Mouse (Mus musculus) small intestine, adult 2 months (tissue): ENCODE measurements around the gene Lrrc8a. TPM values are rescaled to one million over a fixed set of nuclear protein-coding genes. Genes with fewer than 3 reads are reported as not detected.

ENCODE experiments used
- H3K27ac ChIP-seq: fragments of 200-500 bp; 2 replicates; pipeline ENCODE4 v1.5.1; 2012; ENCODE audit warnings: low read depth, low read length, control low read depth, inconsistent platforms; ENCODE audit not compliant: insufficient read depth
- H3K27me3 ChIP-seq: fragments of 200-500 bp; 2 replicates; pipeline ENCODE4 v1.6.1; 2012; ENCODE audit warnings: mild to moderate bottlenecking, moderate library complexity, low read length, inconsistent platforms; ENCODE audit not compliant: control insufficient read depth, insufficient read depth
- H3K36me3 ChIP-seq: fragments of 200-500 bp; 2 replicates; pipeline ENCODE4 v1.6.1; 2012; ENCODE audit warnings: mild to moderate bottlenecking, low read length, control low read depth, inconsistent platforms; ENCODE audit not compliant: control insufficient read depth, insufficient read depth
- H3K4me1 ChIP-seq: fragments of 200-500 bp; 2 replicates; pipeline ENCODE4 v1.6.1; 2012; ENCODE audit warnings: low read length, inconsistent platforms, mixed read lengths; ENCODE audit not compliant: control insufficient read depth, insufficient read depth, insufficient read length
- H3K4me3 ChIP-seq: fragments of 200-500 bp; 2 replicates; pipeline ENCODE4 v1.5.1; 2012; ENCODE audit warnings: low read depth, mild to moderate bottlenecking, control low read depth, inconsistent platforms, low read length, moderate library complexity
- CTCF ChIP-seq: fragments of 200-500 bp; IDR thresholded peaks from 2 replicates; pipeline ENCODE4 v1.5.1; 2012; ENCODE audit warnings: low read depth, mild to moderate bottlenecking, control low read depth, inconsistent platforms, low read length, moderate library complexity, mixed read lengths; ENCODE audit not compliant: insufficient replicate concordance, insufficient read length; ENCODE audit errors: extremely low read depth
- POLR2A ChIP-seq: fragments of 200-500 bp; IDR thresholded peaks from 2 replicates; pipeline ENCODE4 v1.6.1; 2012; ENCODE audit warnings: low read depth, mild to moderate bottlenecking, control low read depth, inconsistent platforms, low read length, moderate library complexity
- WGBS: fragments of 180-500 bp; shearing (Covaris S2); methylation state at CpG from one replicate; pipeline ENCODE4 v1.1.7; 2018; 5-methylcytosine and 5-hydroxymethylcytosine counted together
- polyA plus RNA-seq: library from polyadenylated mRNA; depleted of rRNA; stranded (reverse); fragments of >200 nt; gene quantifications from 2 replicates; pipeline ENCODE4 v1.2.3, GENCODE M21; 2012; rRNA removed

Gene Lrrc8a
- polyA plus RNA-seq, 1 experiment, result 27.4 TPM

- TF ChIP-seq POLR2A (no peak; the same call in 1 of the 2 replicates), CTCF (no peak)
- Histone ChIP-seq H3K27ac (no peak within 1 kb of the TSS), H3K4me3 (peak within 1 kb of the TSS; percentile 86), H3K36me3 (no peaks in the 10 kb centered on the region), H3K27me3 (no peaks in the 10 kb centered on the region), H3K4me1 (peaks cover 18% of the 10 kb centered on the region)
- under 1% methylated on average over 68 of the region's 68 CpGs for WGBS
These were observed 48.9 kb downstream of the Lrrc8a start, which contains the start of the genes Dolk and Nup188 for GRCm38 (mm10) chr2:30286192-30287026. Gene Dolk, minus strand, starts transcription at chr2:30286334. Gene Nup188, plus strand, starts transcription at chr2:30286397.

GRCm38 (mm10) chr2:30287027-30287373 is 49.5 kb downstream of the Lrrc8a start:
- Histone ChIP-seq H3K4me1 (peaks cover 15% of the 10 kb centered on the region), H3K27me3 (no peaks in the 10 kb centered on the region), H3K36me3 (no peaks in the 10 kb centered on the region), H3K4me3 (peak overlapping the region; percentile 86), H3K27ac (no peak overlapping the region)
- no peak for TF ChIP-seq CTCF
- TF ChIP-seq POLR2A, result no peak
- WGBS, result 1% methylated on average over 10 of the region's 10 CpGs

GRCm38 (mm10) chr2:30299525-30299924 is 62.0 kb downstream of the Lrrc8a start:
- no peaks in the 10 kb centered on the region for H3K27me3 ChIP-seq
- 63% methylated on average over 3 of the region's 3 CpGs for WGBS
- H3K4me3 ChIP-seq, result no peak overlapping the region
- TF ChIP-seq CTCF (no peak), POLR2A (no peak)
- no peak overlapping the region for H3K27ac ChIP-seq
- no peaks in the 10 kb centered on the region for H3K4me1 ChIP-seq
- H3K36me3 ChIP-seq, result peaks cover 34% of the 10 kb centered on the region

GRCm38 (mm10) chr2:30299966-30300365 is 62.5 kb downstream of the Lrrc8a start:
- Histone ChIP-seq H3K36me3 (peaks cover 38% of the 10 kb centered on the region), H3K27ac (no peak overlapping the region), H3K27me3 (no peaks in the 10 kb centered on the region), H3K4me1 (no peaks in the 10 kb centered on the region), H3K4me3 (no peak overlapping the region)
- WGBS, result 80% methylated on average over 5 of the region's 5 CpGs
- TF ChIP-seq CTCF (no peak), POLR2A (no peak)

GRCm38 (mm10) chr2:30306087-30306486 is 68.6 kb downstream of the Lrrc8a start:
- H3K36me3 ChIP-seq, result peaks cover 61% of the 10 kb centered on the region
- TF ChIP-seq POLR2A (no peak), CTCF (no peak)
- H3K4me3 ChIP-seq, result no peak overlapping the region
- 89% methylated on average over 7 of the region's 7 CpGs for WGBS
- H3K4me1 ChIP-seq, result no peaks in the 10 kb centered on the region
- no peak overlapping the region for H3K27ac ChIP-seq
- no peaks in the 10 kb centered on the region for H3K27me3 ChIP-seq

- TF ChIP-seq POLR2A (no peak), CTCF (no peak)
- Histone ChIP-seq H3K27ac (no peak overlapping the region), H3K4me3 (no peak overlapping the region), H3K36me3 (peaks cover 68% of the 10 kb centered on the region), H3K27me3 (no peaks in the 10 kb centered on the region), H3K4me1 (no peaks in the 10 kb centered on the region)
- 64% methylated on average over 3 of the region's 3 CpGs for WGBS
These were observed 71.8 kb downstream of the Lrrc8a start for GRCm38 (mm10) chr2:30309351-30309750.

- no peak for TF ChIP-seq POLR2A
- TF ChIP-seq CTCF, result no peak
- Histone ChIP-seq H3K36me3 (peaks cover 69% of the 10 kb centered on the region), H3K4me3 (no peak overlapping the region), H3K27ac (no peak overlapping the region), H3K4me1 (no peaks in the 10 kb centered on the region), H3K27me3 (no peaks in the 10 kb centered on the region)
- WGBS, result 90% methylated on average over 2 of the region's 2 CpGs
These were observed 74.0 kb downstream of the Lrrc8a start for GRCm38 (mm10) chr2:30311481-30311880.

Other genes with a start within 250 kb of the Lrrc8a start
- 7.5 and 8.3 TPM in 2 replicates for gene Wdr34, start 188.8 kb upstream of the Lrrc8a start, polyA plus RNA-seq
- 19.2 and 40.4 TPM in 2 replicates for gene Set, start 180.3 kb upstream of the Lrrc8a start, polyA plus RNA-seq
- gene Pkn3, start 160.0 kb upstream of the Lrrc8a start, polyA plus RNA-seq, result 4.9 and 7.8 TPM in 2 replicates
- 81.4 and 175 TPM in 2 replicates for gene Zdhhc12, start 144.1 kb upstream of the Lrrc8a start, polyA plus RNA-seq
- 21.1 and 39.1 TPM in 2 replicates for gene Zer1, start 113.1 kb upstream of the Lrrc8a start, polyA plus RNA-seq
- gene Tbc1d13, start 104.0 kb upstream of the Lrrc8a start, polyA plus RNA-seq, result 48.5 and 85.7 TPM in 2 replicates
- gene Endog, start 66.2 kb upstream of the Lrrc8a start, polyA plus RNA-seq, result 109 and 147 TPM in 2 replicates
- gene Spout1, start 59.3 kb upstream of the Lrrc8a start, polyA plus RNA-seq, result 10.9 and 16.8 TPM in 2 replicates
- 14.9 and 77.0 TPM in 2 replicates for gene Kyat1, start 31.9 kb upstream of the Lrrc8a start, polyA plus RNA-seq
- gene Gm28035, start 2.9 kb downstream of the Lrrc8a start, polyA plus RNA-seq, result 3.1 and 6.1 TPM in 2 replicates
- 2.4 and 3.8 TPM in 2 replicates for gene Phyhd1, start 28.5 kb downstream of the Lrrc8a start, polyA plus RNA-seq
- not detected in 2 replicates for gene Gm28038, start 43.3 kb downstream of the Lrrc8a start, polyA plus RNA-seq
- gene Dolk, start 48.6 kb downstream of the Lrrc8a start, polyA plus RNA-seq, result 14.1 and 14.8 TPM in 2 replicates
- 12.7 and 21.4 TPM in 2 replicates for gene Nup188, start 48.7 kb downstream of the Lrrc8a start, polyA plus RNA-seq
- 112 and 158 TPM in 2 replicates for gene Sh3glb2, start 121.6 kb downstream of the Lrrc8a start, polyA plus RNA-seq
- gene Miga2, start 126.5 kb downstream of the Lrrc8a start, polyA plus RNA-seq, result 28.7 and 33.4 TPM in 2 replicates
- gene Dolpp1, start 154.5 kb downstream of the Lrrc8a start, polyA plus RNA-seq, result 62.0 and 199 TPM in 2 replicates
- gene Crat, start 178.1 kb downstream of the Lrrc8a start, polyA plus RNA-seq, result 77.8 and 176 TPM in 2 replicates
- 55.4 and 102 TPM in 2 replicates for gene Ptpa, start 178.3 kb downstream of the Lrrc8a start, polyA plus RNA-seq
- gene Ier5l, start 236.5 kb downstream of the Lrrc8a start, polyA plus RNA-seq, result 11.5 and 13.4 TPM in 2 replicates